Mouse (Mus musculus): ENCODE results near the gene Nkd1. TPM values are rescaled to one million over a fixed set of nuclear protein-coding genes. Genes with fewer than 3 reads are reported as not detected.

Nkd1 gene
- total RNA-seq, 1 experiment from 2014 or later = 44.8 TPM

DNA sequence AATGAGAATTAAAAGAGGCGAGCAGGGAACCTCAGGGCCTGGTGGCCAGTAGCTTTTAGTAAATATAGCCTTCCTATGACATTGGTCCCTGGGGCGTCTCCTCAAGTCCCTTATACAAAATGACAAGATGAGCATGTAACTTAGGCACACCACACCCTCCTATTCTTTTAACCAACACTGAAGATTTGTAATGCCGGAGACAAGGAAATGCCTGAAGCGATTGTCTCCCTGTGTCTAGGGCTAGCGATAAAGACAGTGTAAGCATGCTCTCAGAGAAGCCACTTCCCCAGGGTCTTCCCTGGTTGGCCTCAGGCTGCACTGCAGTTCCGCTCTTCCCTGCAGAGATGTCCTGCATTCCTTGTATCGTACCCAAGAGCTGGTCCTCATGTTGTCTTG, 17.8 kb downstream of the Nkd1 start:
- no peak for DNase-seq

DNA sequence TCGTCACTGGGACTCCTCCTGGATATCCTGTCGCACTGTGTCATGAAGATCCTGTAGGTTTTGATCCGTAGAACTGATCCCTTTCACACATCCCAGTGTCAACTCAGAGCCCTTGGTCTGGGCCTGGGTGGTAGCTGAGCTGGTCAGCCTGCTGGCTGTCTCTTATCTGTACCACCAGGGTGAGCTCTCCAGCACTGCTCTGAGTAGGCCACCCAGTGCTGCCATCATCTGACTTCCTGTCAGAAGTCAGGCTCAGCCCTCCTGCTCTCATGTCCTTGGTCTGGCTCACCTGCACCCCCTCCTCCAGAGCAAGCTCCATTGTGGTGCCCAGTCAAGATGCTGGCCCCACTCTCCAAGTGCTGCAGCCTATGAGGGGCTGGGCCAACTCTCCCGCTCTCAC, 18.8 kb downstream of the Nkd1 start:
- no peak for DNase-seq

DNA sequence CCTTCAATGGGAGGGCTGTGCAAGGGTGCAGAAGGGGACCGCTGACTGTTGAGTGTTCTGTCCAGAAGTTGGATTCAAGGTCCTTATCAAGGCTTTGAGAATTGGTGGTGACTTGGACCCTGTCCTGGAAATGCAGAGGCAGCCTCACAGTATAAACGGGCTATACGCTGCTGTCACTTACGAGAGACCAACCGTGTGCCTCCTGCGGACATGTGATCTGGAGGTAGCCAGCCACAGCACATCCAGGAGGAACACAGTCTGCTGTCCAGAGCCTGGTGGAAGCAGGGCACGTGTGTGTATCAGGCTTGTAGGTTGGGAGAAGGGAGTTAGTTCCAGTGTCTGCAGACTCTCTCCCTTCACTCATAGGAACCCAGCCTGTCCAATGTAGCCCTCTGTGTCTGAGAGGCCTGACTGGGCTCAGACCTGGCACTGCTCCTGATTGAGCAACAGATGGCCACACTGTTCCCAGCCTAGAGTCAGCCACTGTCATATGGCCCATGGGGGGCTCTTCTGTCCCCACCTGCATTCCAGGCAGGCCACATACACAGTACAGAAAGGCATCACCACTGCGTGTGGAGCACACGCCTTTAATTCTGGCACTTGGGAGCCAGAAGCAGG, 21.6 kb downstream of the Nkd1 start:
- no peak for DNase-seq

DNA sequence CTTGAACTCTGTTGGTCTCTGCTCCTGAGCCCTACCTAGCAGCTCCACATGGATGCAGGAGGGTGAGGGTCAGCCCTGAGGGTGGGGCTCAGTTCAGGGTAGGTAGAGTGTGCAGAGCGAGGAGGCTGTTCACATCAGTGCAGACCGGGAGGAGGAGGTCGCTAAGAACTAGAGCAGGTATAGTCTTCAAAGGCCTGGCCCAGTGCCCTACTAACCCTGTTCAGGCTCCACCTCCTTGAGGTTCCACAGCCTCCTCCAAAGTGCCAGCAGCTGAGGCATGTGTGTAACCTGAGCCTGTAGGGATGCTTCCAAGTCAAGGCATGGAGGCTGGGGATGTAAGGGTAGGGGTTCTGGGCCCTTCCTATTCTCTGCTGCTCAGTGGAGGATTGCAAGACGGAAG, 23.5 kb downstream of the Nkd1 start:
- no peak for DNase-seq

DNA sequence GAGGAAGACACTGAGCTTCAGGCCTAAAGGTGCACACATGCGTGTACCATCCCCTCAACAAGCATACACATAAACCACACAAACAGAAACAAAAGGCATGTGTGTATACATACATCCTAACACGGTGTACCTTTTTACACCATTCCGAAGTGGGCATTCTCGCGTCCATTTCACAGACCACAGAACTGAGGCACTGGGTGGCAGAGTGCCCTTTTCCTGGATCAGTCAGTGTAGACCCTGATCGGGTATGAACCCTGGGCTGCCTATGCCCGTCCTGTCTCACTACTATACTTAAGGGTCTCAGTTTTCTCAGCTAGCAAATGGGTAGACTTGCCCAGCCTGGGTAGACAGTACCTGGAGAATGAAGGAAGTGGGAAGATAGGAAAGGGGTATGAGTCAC, 24.3 kb downstream of the Nkd1 start:
- DNase-seq = no peak

DNA sequence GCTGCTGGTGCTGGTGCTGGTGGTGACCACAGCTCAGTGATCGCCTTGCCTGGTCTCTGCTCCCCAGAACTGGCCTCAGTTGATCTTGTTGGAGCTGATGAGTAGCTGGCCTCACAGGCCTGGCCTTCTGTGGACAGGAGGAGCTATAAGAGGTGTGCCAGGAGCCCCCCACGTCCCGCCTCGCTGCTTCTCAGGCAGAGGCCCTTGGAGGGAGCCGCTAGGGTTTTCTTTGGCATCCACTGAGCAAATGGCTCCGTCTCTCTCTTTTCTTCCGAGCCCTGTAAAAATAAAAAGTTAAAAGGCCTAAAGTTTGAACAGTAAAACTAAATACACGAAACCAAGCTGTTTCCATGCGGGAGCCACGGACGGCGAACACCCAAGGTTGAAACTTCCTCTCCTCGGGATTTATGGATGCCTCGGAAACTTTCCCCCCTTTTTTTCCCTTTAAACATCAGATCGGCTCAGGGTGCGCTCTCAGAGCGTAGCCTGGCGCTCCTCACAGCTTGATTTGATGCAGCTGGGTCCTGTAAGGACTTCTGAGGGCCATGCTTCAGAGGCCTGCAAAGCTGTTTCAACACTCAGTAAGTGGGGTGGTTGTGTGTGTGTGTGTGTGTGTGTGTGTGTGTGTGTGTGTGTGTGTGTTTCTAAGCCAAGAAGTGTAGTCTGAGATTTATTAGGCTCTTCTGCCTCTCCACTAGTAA, 25.0 kb downstream of the Nkd1 start:
- DNase-seq = no peak

DNA sequence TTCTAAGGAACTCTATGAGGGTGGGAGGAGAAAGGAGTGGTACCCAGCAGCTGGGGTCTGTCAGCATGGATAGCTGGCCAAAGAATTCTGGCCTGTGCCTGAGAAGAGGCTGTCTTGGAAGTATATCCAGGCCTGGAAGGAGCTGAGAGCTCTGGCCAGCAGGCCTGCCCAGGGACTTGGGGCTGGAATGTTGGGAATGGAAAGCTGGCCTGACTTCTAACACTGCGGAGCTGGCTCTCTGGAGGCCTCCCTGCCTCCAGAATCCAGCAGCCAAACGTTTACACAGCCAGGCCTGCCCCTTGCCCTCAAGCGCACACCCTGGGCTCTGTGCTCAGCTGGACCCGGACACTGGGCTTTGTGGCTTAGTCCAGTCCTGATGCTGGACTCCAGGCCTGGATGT, 34.5 kb downstream of the Nkd1 start:
- no peak for DNase-seq

DNA sequence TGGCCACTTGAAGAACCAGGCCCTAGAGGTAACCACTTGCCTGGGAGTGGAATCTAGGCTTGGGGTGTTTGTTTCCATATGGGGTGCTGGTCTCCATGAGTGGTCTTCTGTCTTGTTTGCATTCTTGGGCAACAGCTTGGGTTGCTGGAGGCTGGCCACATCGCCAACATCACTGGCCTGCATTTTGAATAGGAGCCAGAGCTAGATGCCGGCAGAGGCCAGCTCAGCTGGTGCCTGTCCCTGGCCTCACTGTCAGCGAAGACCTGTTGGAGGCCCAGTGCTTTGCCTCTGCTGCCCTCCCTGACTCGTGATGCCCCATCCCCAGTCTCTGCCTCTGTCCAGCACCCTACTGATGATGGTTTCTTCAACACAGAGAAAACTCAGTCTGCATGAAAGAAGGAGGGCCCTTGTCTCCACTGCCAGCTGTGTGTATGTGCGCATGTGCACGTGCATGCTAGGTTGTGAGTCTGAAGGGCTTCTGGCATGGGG, 38.9 kb downstream of the Nkd1 start:
- DNase-seq = no peak

DNA sequence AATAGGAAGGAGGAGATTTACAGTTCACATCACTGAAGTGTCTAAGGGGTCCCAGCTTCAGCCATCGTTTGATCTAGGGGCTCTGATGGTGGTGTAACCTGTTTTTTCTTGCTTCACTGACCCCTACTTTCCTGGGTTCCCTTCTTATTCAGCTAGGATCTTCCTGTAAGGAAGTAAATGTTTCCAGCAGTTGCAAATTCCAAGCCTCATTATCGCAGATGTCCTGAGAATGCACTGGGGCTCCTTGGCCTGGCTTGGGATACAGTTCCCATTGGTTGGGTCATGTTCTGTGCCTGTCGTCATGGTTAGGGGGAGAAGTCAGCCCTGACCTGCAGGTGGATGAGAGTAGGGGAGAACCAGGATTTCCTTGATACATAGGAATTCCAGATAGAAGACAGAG, 40.2 kb downstream of the Nkd1 start:
- no peak for DNase-seq

DNA sequence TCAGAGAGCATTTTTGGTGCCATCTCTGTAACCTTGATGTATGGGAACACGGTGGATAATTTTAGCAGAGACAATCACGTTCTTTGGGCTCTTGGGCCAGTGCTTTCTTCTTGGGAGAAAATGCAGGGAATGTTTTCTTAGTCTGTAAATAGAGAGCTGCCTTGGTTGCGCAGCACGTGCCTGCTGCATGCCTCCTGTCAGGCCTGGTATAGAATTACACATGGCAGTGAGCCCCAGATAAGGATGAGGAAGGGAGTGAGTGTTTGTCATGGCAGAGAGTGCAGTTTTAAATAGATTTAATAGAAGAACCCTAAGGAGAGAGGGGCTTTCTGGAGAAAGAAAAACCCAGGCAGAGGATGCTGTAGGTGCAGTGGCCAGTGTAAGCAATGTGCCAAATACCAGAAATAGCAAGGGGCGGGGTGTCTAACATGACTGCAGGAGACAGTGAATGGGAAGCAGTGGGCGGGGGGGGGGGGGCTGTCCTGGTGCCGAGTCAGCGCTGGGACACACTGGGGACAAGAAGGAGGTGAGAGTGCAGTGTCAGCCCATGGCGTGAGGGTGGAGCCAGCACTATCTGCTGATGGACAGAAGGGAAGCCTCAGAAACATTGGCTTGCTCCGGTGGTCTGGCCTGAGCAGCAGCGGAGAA, 43.2 kb downstream of the Nkd1 start:
- DNase-seq = no peak

DNA sequence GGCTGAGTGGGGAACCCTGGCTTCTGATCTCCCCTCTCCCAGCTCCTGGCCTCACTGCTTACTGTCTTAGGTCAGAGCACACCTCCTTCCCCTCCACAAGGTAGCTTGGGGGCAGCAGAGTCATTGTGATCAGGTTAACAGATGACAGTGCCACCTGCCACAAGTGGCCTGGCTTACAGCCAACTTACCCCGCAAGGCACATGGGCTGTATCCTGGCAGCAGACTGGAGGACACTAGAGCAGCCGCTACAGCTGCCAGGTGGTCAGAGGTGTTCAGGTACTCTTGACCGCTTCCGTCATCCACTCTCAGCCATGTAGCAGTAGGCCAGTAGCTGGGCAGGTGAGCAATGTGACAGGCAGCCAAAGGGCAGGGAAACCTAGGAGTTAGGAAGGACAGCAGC, 45.0 kb downstream of the Nkd1 start:
- no peak for DNase-seq

DNA sequence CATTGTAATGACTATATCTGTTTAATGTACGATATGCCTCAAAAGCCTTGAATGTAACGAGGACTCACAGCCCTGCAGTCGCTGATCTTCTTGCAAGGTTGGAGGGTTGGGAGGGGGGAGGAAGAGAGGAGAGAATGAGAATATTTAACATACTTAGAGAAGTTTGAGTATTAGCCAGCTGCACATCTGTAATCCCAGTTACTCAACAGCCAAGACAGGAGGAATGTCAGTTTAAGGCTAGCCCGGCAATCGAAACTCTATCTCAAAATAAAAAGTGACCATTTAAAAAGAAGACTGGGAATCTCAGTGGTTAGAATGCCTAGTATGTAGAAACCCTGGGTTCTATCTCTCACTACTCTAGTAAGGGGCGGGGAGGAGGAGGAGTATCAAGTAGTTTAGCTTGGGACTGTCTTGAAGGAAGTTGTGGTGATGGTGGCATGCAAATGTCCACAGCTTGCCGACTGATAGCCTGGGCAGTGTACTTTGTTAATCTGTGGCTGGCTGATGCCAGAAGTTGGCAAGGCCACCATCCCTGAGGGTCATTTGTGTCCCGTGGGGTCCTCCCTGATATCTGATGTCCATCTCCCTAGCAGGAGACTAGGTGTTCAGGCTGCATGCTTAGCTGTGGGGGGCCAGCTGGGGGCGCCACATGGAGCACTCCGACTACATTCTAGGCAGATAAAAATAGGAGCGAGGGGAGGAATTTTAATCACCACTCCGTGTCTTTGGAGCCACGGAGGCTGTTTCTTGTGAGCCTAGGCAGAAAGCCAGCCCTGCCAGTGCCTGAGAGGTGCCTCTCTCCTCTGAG, 46.4 kb downstream of the Nkd1 start:
- no peak for DNase-seq

DNA sequence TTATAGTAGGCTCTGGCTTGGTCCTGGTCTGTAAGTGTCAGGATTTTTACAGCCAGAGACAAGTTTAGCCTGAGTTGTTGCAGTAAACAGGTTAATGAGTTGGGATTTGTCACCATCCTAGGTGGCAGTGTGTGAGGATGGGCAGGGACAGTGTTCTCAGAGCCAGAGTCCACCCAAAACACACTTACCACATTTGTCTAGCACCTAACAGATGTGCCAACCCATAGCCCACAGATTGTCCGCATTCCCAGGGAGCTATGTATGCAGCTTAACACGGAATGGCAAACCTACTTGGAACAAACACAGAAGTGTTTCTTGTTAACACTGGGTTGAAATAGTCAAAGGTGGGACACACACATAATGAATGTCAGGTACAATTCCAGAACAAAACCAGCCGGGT, 47.1 kb downstream of the Nkd1 start:
- DNase-seq = no peak

DNA sequence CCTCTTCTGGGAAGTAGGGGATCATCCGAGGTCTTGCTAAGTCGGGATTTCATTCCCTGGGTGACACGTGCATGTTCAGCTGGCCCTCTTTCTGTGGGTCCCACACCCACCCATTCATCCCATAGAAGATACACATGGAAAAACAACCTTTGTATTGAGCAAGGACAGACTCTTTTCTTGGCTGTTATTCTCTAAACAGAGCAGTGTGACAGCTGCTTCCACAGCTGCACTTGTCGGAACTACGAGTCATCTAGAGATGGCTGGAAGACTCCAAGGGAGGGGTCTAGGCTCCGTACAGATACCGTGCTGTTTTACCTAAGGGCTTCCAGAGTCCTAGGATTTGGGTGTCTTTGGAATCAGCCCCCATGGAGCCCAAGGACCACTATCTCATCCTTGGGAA, 48.2 kb downstream of the Nkd1 start:
- DNase-seq = no peak

DNA sequence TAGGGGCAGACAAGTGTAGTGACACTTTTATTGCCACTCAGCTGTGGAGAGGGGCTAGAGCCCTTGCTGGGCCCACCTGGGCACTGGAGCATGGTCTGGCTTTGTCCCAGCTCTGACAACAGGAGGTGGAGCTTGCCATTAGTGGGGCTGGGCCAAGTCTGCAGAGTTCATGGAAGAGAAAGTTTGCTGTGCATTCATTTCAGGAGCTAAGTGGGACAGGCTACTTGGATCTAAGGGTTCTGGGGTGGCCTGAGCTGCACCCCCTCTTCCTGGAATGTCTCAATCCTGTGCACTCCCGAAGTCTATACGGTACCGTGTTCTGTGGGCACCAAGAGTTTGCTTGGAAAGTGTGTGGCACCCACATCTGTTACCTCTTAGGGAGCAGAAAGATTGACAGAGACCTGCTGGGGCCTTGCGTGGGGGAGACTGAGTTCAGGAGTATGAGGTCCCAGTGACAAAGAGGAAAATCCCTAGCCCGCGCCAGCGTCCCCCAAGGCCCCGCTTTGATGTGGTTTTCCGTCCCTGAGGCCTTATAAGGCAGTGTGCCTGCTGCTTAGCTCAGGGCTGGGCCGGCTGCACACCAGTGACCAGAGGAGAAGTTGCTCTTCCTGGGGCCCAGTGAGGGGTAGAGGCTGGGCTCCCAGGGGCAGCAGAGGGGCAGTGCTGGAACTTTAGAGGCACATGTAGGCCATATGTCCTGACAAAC, 49.3 kb downstream of the Nkd1 start:
- DNase-seq = peak; percentile 77

DNA sequence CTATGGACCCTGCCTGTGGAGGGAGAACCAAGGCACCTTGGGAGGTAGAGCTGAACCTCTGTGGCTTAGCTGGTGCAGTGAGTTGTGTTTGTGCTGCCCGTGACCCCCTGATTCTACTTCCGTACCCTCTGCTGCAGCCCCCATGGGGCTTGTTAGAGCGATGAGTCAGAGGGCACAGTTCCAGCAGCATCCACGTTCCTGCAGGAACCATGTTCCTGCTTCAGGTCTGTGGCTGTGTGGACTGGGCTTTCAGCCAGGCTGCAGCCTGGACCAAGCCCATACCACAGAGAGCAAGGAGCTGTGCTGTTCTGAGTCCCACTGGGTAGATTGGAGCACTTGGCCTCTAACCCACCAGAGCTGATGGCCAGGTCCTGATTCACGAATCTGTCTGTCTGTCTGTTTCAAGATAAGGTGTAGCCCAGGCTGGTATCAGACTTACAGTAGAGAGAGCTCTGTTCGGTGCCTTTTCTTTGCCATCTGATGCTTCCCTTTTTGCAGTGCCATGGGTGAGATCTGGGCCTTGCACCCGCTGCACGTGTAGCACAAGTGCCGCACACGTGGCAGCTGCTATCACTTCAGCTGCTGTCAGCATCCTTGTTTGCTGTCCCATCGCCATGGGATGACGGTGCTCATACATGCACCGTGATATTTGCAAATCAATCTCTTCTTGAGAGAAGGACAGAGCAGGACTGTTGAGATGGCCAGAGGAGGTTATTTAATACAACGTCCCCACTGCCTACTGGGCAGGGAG, 50.5 kb downstream of the Nkd1 start:
- peak; percentile 68 for DNase-seq

DNA sequence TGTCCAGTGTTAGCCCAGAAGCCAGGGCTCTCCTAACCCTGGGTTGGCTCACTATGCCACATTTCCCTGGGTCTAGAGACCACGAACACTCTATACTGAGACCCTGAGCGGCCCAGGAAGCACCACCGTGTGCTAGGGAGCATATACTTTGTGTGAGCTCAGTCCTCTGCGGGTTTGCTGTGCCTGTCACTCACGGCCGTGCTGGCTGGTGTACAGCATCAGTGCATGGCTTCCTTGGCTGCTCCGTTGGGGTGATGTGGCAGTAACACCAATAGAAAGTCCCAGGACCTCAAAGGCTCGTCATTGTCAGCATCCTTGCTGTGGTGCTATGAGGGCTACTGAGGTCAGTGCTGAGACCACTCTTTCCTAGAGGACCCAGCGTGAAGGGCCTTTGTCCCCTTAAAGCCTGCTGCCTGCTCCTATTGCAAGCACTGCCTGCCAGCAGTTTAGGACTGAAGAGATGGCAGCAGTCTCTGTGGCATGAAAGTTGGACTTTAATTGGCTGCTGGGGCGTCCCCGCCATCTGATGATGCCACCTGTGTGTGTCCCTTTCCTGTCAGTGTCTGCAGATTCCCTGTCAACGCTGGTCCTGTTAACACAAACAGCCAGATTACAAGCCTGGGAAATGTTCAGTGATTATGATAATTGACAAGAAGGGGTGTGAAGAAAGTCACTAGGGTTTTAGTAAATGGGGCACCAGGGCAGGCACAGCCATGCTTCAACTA, 51.2 kb downstream of the Nkd1 start:
- DNase-seq = no peak

DNA sequence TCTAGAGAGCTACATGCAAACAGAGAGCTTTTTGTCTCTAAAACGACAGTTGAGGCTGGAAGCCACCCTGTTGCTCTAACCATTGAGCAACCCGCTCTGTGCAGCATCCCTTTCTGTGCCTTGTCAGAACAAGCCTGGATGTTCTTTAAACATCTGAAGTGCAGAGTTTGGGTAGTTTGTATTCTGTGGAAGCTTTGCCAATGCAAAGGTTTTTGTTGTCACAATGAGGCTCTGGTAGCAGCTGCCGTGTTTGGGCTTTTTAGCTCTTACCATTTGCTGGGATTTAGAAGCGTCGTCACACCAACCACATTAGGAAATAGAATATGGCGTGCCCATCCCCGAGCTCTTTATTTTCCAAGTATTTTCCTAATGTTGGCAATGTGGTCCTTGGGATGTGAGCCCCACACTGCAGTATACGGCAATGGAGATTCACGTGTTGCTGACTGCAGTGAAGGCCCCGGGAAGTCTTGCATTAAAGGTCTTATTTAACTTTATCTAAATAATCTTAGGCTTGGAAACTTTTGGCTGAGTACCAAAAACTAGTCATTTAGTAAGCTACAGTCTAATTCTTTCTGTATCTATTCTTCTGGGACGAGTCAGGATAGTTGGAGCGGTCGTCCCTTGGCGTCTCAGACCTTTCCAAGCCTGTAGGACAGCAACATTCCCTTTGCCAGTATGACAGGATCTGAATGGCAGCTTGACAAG, 51.9 kb downstream of the Nkd1 start:
- no peak for DNase-seq

DNA sequence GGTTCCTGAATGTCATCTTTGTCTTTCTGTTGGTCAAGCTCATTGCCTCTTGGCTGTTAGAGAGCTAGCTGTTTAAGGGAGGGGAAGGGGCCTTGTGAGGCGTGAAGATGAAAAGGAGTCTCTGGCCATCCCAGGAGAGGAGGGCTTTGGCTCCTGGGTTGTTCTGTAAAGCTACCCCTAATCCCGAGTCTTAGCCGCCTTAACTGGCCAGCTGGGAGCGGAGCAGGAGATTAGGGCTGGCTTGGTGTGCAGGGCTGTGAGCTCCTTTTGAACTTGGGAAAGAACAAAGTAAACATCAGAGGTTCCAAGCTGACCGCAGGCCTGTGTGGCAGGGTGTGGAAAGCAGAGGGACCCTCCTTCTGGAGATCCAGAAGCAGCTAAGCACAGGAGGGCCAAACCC, 53.8 kb downstream of the Nkd1 start:
- DNase-seq = no peak
